Mouse (Mus musculus) kidney, postnatal 0 days (tissue): ENCODE results near the gene Rapgef3. TPM values are rescaled to one million over a fixed set of nuclear protein-coding genes. Genes with fewer than 3 reads are reported as not detected.

Experiments used
- ATAC-seq: fragments of 200-750 bp; cut with Nextera tagmentation; replicated peaks from 2 replicates; pipeline ENCODE4 v1.8.0; 2017; ENCODE audit warnings: low read depth, moderate number of reproducible peaks, moderate TSS enrichment, moderate library complexity; ENCODE audit not compliant: low FRiP score
- DNase-seq: peaks from one replicate; pipeline ENCODE4 v3.0.0-alpha.2; 2016; ENCODE audit warnings: low spot score
- H3K27ac ChIP-seq: fragments of 300-500 bp; sonication (generic); 2 replicates; pipeline ENCODE4 v1.5.1; 2014; ENCODE audit warnings: mild to moderate bottlenecking
- H3K27me3 ChIP-seq: fragments of 300-500 bp; sonication (generic); 2 replicates; pipeline ENCODE4 v1.6.1; 2014; ENCODE audit warnings: low read length, mixed read lengths; ENCODE audit not compliant: insufficient read depth
- H3K36me3 ChIP-seq: fragments of 300-500 bp; sonication (generic); 2 replicates; pipeline ENCODE4 v1.6.1; 2014; ENCODE audit warnings: low read length, mixed read lengths; ENCODE audit not compliant: insufficient read depth
- H3K4me1 ChIP-seq: fragments of 300-500 bp; sonication (generic); replicated peaks from 2 replicates; pipeline ENCODE4 v1.6.1; 2014; ENCODE audit warnings: antibody characterized with exemption, low read length, mixed read lengths; ENCODE audit not compliant: insufficient read depth
- H3K4me2 ChIP-seq: fragments of 300-500 bp; sonication (generic); 2 replicates; pipeline ENCODE4 v1.6.1; 2014; ENCODE audit warnings: mild to moderate bottlenecking, low read length, moderate library complexity, mixed read lengths
- H3K4me3 ChIP-seq: fragments of 300-500 bp; sonication (generic); replicated peaks from 2 replicates; pipeline ENCODE4 v1.5.1; 2014; ENCODE audit warnings: low read depth, low read length
- H3K9ac ChIP-seq: fragments of 300-500 bp; sonication (generic); 2 replicates; pipeline ENCODE4 v1.6.1; 2014; ENCODE audit warnings: low read depth, low read length
- H3K9me3 ChIP-seq: fragments of 300-500 bp; sonication (generic); replicated peaks from 2 replicates; pipeline ENCODE4 v1.6.1; 2016; ENCODE audit warnings: low read length, inconsistent platforms, mixed read lengths
- CTCF ChIP-seq: IDR thresholded peaks from 2 replicates; pipeline ENCODE4 v1.5.1; 2016; ENCODE audit warnings: antibody characterized with exemption, low read depth, mild to moderate bottlenecking, moderate library complexity
- WGBS: fragments of 180-500 bp; shearing (Covaris S2); extraction: QIAGEN DNeasy Blood & Tissue Kit; methylation state at CpG from one replicate; pipeline ENCODE4 v1.1.7; 2014; 5-methylcytosine and 5-hydroxymethylcytosine counted together
- polyA plus RNA-seq: library from polyadenylated mRNA; unstranded; fragments of >200 nt; fragmentation: Nextera tagmentation; extraction: Ambion mirVana; gene quantifications from 2 replicates; pipeline ENCODE4 v1.2.1, GENCODE M21; 2015

Rapgef3 gene
- polyA plus RNA-seq, 1 experiment from 2014 or later = 27.5 TPM

DNA sequence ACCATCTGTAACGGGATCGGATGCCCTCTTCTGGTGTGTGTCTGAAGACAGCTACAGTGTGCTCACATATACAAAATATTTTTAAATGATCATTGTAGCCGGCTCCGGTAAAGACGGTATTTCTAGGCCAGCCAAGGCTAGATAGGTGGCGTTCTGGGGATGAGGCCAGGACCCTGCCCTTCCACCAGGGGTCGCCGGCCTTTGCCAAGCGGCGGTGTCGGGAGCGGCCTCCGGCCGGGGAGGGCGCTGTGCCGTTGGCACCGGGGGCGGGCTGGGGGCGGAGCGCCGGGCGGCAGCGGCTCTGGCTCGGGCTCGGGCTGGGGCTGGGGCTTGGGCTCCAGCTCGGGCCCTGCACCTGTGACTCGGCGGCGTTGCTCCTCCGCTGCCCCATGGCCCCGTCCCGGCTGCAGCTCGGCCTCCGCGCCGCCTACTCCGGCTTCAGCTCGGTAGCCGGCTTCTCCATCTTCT, 16.4 kb upstream of the Rapgef3 start:
- peak overlapping the region; percentile 82 for H3K9ac ChIP-seq
- DNase-seq = peak; percentile 91
- 3% methylated on average over 38 of the region's 39 CpGs for WGBS
- H3K36me3 ChIP-seq = no peaks in the 10 kb centered on the region
- peak overlapping the region; percentile 84 for H3K27ac ChIP-seq
- H3K27me3 ChIP-seq = no peaks in the 10 kb centered on the region
- peaks cover 31% of the 10 kb centered on the region for H3K4me1 ChIP-seq
- peak; percentile 89 for TF ChIP-seq CTCF
- H3K4me2 ChIP-seq = peak overlapping the region; percentile 62
- peak; percentile 70 for ATAC-seq
- no peaks in the 10 kb centered on the region for H3K9me3 ChIP-seq
- peak overlapping the region; percentile 68 for H3K4me3 ChIP-seq

GRCm38 (mm10) chr15:97782749-97783105, 15.0 kb upstream of the Rapgef3 start:
- H3K9me3 ChIP-seq = no peaks in the 10 kb centered on the region
- no peaks in the 10 kb centered on the region for H3K27me3 ChIP-seq
- peak; percentile 84 for TF ChIP-seq CTCF
- H3K9ac ChIP-seq = no peak overlapping the region
- WGBS = 10% methylated on average over 9 of the region's 9 CpGs
- DNase-seq = peak; percentile 91
- H3K27ac ChIP-seq = peak overlapping the region; percentile 71
- no peaks in the 10 kb centered on the region for H3K36me3 ChIP-seq
- peaks cover 35% of the 10 kb centered on the region for H3K4me1 ChIP-seq
- ATAC-seq = peak; percentile 29; the same call in 1 of the 2 replicates
- H3K4me3 ChIP-seq = no peak overlapping the region
- peak overlapping the region; percentile 32 for H3K4me2 ChIP-seq

DNA sequence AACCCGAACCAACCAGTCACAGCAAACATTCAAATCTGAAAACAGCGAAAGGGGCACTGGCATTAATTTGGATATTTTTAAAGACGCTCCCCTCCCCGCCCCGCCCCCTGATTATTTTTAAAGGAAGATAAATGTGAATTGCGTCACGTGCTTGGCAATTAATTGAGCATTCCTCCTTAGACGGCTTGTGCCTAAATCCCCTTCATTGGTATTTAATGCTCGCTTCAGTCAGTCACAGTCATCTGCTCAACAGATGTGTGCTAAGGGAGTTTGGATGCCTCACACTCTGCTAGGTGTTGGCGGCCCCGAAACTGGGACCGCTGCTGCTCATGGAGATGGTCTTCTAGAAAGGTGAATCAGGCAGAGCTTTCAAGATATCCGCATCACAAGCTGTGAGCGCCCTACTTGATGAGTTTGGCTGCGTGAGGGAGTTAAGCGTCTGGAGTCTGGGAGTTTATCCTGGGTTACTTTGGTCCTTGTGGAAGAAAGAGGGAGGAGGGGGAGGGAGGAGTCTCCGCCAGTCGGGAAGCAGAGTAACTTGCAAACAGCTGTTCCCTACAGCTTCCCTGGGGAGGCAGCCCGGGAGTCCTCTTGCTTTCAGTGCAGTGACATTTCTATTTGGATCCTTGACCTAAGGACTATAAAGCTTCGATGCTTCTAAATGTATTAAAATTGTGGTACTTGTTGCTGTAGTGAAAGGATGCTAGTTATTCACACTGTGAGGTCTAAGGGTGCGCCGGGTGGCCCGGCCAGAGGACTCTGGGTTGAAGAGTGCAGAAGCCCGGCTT, 14.4 kb upstream of the Rapgef3 start:
- WGBS = 14% methylated on average over 24 of the region's 24 CpGs
- peak; percentile 1; the same call in 1 of the 2 replicates for ATAC-seq
- Histone ChIP-seq H3K36me3 (no peaks in the 10 kb centered on the region), H3K4me3 (no peak overlapping the region), H3K4me2 (peak overlapping the region; percentile 32), H3K9me3 (no peaks in the 10 kb centered on the region), H3K27ac (peak overlapping the region; percentile 71), H3K4me1 (peaks cover 35% of the 10 kb centered on the region), H3K9ac (no peak overlapping the region), H3K27me3 (no peaks in the 10 kb centered on the region)
- no peak for TF ChIP-seq CTCF
- DNase-seq = peak; percentile 93

GRCm38 (mm10) chr15:97780611-97781031, 12.8 kb upstream of the Rapgef3 start:
- 29% methylated on average over 12 of the region's 12 CpGs for WGBS
- ATAC-seq = no peak
- Histone ChIP-seq H3K4me1 (peaks cover 31% of the 10 kb centered on the region), H3K36me3 (no peaks in the 10 kb centered on the region), H3K9ac (no peak overlapping the region), H3K27me3 (no peaks in the 10 kb centered on the region), H3K4me3 (no peak overlapping the region), H3K4me2 (no peak overlapping the region), H3K27ac (peak overlapping the region; percentile 82), H3K9me3 (no peaks in the 10 kb centered on the region)
- TF ChIP-seq CTCF = no peak
- no peak for DNase-seq

DNA sequence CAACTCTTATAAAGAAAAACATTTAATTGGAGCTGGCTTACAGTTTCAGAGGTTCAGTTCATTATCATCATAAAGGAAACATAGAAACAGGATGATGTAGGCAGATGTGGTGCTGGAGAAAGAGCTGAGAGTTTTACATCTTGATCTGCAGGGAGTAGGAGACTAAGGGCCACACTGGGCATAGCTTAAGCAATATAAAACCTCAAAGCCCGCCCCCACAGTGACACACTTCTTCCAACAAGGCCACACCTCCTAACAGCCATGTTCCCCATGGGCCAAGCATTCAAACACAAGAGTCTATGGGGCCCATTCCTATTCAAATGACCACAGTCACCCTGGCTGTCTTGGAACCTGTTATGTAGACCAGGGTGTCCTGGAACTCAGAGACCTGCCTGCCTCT, 11.8 kb upstream of the Rapgef3 start:
- Histone ChIP-seq H3K4me1 (peaks cover 28% of the 10 kb centered on the region), H3K4me2 (no peak overlapping the region), H3K9me3 (no peaks in the 10 kb centered on the region), H3K4me3 (no peak overlapping the region), H3K27ac (peak overlapping the region; percentile 82), H3K9ac (no peak overlapping the region), H3K27me3 (no peaks in the 10 kb centered on the region), H3K36me3 (no peaks in the 10 kb centered on the region)
- no peak for TF ChIP-seq CTCF
- ATAC-seq (no peak), DNase-seq (no peak)
- WGBS = 93% methylated on average over 1 of the region's 1 CpGs

- peaks cover 35% of the 10 kb centered on the region for H3K4me1 ChIP-seq
- DNase-seq = peak; percentile 69
- H3K4me2 ChIP-seq = no peak within 1 kb of the TSS
- H3K9ac ChIP-seq = peak within 1 kb of the TSS; percentile 38; the same call in 1 of the 2 replicates
- H3K27ac ChIP-seq = peak within 1 kb of the TSS; percentile 76
- no peaks in the 10 kb centered on the region for H3K27me3 ChIP-seq
- WGBS = 43% methylated on average over 8 of the region's 8 CpGs
- no peak for TF ChIP-seq CTCF
- no peaks in the 10 kb centered on the region for H3K9me3 ChIP-seq
- ATAC-seq = no peak
- no peaks in the 10 kb centered on the region for H3K36me3 ChIP-seq
- no peak within 1 kb of the TSS for H3K4me3 ChIP-seq
Measured at GRCm38 (mm10) chr15:97778311-97779098, 10.7 kb upstream of the Rapgef3 start, which contains the start of gene Slc48a1. Gene Slc48a1 (plus strand): TSS chr15:97778520.
